Mouse (Mus musculus): ENCODE data around the gene Phyhd1.

The Phyhd1 gene

GRCm38 (mm10) chr2:30256616-30257350, 9.2 kb upstream of the Phyhd1 start:
- no peak for DNase-seq (ENCODE audit: low spot score)

- DNase-seq (ENCODE audit: low spot score), result no peak
These were observed 8.1 kb upstream of the Phyhd1 start for GRCm38 (mm10) chr2:30257699-30258460.

- DNase-seq (ENCODE audit: low spot score), result no peak
These were observed 7.4 kb upstream of the Phyhd1 start for GRCm38 (mm10) chr2:30258600-30258999.

GRCm38 (mm10) chr2:30259131-30260064, 6.6 kb upstream of the Phyhd1 start:
- DNase-seq (ENCODE audit: low spot score), result no peak

GRCm38 (mm10) chr2:30261064-30261736, 4.8 kb upstream of the Phyhd1 start:
- DNase-seq (ENCODE audit: low spot score), result no peak

- DNase-seq (ENCODE audit: low spot score), result no peak
These were observed 3.8 kb upstream of the Phyhd1 start for GRCm38 (mm10) chr2:30261921-30262839.

- peak; percentile 80 for DNase-seq (ENCODE audit: low spot score)
These were observed 3.1 kb upstream of the Phyhd1 start for GRCm38 (mm10) chr2:30262840-30263441.

- no peak for DNase-seq (ENCODE audit: low spot score)
These were observed 2.2 kb upstream of the Phyhd1 start for GRCm38 (mm10) chr2:30263811-30264210.

- DNase-seq (ENCODE audit: low spot score), result peak; percentile 46
These were observed 1.1 kb upstream of the Phyhd1 start for GRCm38 (mm10) chr2:30264671-30265519.

- DNase-seq (ENCODE audit: low spot score), result peak; percentile 51
These were observed 464 bp downstream of the Phyhd1 start for GRCm38 (mm10) chr2:30266392-30266941.

GRCm38 (mm10) chr2:30267466-30267865, 1.5 kb downstream of the Phyhd1 start:
- DNase-seq (ENCODE audit: low spot score), result no peak

GRCm38 (mm10) chr2:30268371-30268770, 2.4 kb downstream of the Phyhd1 start:
- no peak for DNase-seq (ENCODE audit: low spot score)

- no peak for DNase-seq (ENCODE audit: low spot score)
These were observed 3.4 kb downstream of the Phyhd1 start for GRCm38 (mm10) chr2:30269241-30269990.

- DNase-seq (ENCODE audit: low spot score), result peak; percentile 86
These were observed 4.1 kb downstream of the Phyhd1 start for GRCm38 (mm10) chr2:30270134-30270533.

- no peak for DNase-seq (ENCODE audit: low spot score)
These were observed 14.7 kb downstream of the Phyhd1 start, which contains the start of gene Gm28038 for GRCm38 (mm10) chr2:30280743-30281142. Gm28038 (plus strand) TSS chr2:30281043.

GRCm38 (mm10) chr2:30281651-30282050, 15.6 kb downstream of the Phyhd1 start:
- DNase-seq (ENCODE audit: low spot score), result no peak

GRCm38 (mm10) chr2:30283193-30283592, 17.2 kb downstream of the Phyhd1 start:
- DNase-seq (ENCODE audit: low spot score), result no peak

- no peak for DNase-seq (ENCODE audit: low spot score)
These were observed 19.0 kb downstream of the Phyhd1 start for GRCm38 (mm10) chr2:30285004-30285403.

Data from MN1 (cell line).